Mouse (Mus musculus) adrenal gland, adult 8-10 months (tissue): ENCODE data around the gene Hoxd12. TPM values are rescaled to one million over a fixed set of nuclear protein-coding genes. Genes with fewer than 3 reads are reported as not detected.

Experiments
- DNase-seq: peaks from one replicate; pipeline ENCODE4 v3.0.0; 2022
- total RNA-seq, 4 experiments: library from RNA; stranded (reverse); gene quantifications; 2 replicates each; pipeline ENCODE4 v1.2.4; 2022

Hoxd12 gene
- total RNA-seq, 4 experiments from 2014 or later, result not detected

- DNase-seq, result no peak
These were observed 7.0 kb downstream of the Hoxd12 start for GRCm38 (mm10) chr2:74681594-74682531.

DNA sequence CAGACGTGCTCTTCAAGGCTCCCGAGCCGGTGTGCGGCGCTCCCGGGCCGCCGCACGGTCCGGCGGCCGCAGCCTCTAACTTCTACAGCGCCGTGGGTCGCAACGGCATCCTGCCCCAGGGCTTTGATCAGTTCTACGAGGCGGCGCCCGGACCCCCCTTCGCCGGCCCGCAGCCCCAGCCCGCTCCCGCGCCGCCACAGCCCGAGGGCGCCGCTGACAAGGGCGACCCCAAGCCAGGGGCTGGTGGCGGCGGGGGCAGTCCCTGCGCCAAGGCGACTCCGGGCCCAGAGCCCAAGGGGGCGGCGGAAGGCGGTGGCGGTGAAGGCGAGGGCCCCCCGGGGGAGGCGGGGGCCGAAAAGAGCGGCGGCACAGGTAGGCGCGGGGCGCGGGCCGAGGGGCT lies 8.0 kb downstream of the Hoxd12 start:
- no peak for DNase-seq

DNA sequence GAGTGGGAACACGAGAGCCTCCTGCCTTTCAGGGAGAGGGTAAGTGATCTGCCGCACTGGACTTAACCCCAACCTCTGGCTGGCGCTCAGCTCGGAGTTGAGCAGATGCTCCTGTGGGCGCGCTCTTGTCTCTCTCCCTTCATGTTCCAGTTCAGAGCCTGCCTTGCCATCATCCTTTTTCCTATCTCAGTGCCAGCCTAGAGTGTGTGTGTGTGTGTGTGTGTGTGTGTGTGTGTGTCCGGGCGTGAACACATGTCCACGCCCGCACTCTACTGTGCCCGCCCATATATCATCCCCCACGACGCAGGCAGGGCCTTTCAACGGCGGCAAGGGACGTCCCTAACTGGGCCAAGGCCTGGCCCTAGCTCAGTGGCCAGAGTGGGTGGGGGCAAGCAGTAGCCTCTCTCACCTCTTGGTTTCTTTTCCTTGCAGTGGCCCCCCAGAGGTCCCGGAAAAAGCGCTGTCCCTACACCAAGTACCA lies 8.7 kb downstream of the Hoxd12 start:
- DNase-seq, result no peak

DNA sequence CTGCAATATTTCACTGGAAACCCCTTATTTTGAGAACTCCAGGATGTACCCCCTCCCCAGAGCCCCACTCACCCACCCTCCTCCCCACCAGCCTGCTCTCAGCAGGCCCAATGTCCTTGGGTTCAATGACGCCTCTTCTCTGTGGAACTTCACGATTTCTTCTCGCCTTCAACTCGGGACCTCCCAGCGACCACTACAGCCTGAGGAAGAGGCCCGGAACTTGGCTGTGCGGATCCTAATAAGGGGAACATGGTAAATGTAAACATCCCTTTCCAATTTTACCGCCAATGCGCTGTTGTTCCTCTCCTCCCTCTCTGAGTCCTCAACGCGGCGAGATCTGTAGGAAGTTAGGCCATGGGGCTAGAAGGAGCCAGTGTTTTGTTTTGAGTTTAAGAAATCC lies 9.3 kb downstream of the Hoxd12 start:
- DNase-seq, result no peak

DNA sequence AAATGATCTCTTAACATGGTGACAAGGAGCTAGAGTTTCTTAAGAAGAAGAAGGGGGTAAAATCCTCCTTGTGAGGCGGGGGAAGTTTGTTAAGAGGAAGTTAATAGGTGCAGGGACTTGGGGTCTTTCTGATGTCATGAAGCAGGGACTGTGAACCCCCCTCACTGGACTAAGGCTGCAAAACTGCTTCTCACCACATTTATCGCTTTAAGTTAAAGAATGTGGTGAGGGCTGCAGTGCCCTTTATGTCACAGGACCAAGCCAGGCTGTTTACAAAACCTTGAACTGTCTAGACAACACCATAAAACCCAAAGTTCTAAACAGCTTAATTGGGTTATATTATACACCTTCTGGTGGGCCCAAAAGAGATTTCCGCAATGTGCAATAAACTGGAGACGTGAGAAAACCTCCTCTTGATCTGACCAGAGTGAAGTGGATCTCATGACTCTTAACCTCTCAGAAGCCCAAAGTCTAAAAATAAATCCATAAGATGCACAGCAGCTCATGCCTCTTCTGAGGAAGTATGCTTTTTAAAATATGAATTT lies 10.3 kb downstream of the Hoxd12 start:
- DNase-seq, result no peak

- no peak for DNase-seq
These were observed 11.6 kb downstream of the Hoxd12 start for GRCm38 (mm10) chr2:74686301-74686987.

DNA sequence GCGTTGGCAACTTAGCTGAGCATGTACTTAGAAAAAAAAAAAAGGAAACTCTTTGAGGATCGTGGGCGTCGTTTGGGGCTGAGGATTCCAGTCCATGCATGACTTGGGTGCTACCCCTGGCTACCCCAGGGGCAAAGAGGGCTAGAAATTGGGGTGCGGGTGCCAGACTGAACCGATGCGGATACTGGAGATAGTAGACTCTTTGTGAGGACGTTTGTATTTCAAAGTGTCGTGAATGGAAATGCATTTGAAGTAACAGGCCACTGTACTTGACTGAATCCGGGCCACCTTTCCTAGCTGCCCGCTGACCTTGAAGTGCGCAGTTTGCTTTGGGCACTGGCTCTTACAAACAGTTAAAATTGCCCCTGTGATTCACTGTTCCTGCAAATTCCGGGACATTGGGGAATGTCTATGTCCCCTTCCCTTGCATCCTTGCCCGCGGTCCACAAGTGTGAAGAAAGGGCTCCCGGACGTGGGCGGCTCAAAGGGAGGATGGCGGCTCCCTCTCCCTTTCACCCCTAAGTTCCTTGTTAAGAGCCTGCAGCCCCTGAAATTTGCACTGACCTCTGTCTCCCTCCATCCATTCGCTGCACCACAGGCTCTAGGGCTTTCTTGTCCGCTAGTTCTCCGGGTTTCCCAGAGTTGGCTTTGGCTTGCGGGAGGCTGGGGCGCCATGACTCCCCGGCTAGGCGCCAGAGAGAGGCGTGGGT lies 12.3 kb downstream of the Hoxd12 start:
- DNase-seq, result no peak

DNA sequence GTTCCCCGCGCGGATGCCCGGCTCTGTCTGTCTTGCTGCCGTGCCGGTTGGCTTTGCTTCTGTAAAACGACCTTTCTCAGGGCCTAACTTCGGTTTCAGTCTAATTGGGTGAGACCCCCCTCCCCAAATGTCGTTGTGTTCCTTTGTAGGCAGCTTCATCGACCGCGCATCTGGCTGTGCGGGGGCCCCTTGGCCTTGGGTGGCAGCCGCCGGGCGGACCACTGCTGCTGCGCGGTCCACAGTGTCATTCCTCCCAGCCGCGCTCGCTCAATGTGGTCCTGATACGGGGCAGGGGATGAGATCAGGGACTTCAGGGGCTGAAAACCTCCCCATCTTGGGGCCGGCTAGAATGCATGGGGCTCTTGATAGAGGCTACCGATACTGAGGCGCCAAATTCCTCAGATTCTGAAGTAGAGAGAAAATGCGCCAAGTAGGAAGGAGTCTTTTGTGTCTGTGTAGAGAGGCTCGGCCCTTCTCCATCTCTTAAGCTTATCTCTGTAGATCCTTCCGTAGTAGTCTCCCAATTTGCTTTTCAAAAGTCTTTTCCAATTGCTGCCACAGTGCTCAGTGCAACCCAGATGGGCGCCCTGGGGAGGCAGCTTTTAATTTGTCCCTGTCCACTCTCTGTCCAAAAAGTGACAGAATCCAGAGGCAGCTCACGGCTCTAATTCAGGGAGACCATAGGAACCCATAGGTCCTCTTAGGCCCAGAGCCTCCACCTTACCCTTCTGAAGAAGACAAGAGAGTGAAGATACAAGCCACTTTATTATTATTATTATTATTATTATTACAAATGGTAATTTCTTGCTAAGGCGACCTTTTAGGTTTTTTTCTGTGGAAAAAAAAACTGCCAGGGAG lies 13.1 kb downstream of the Hoxd12 start:
- no peak for DNase-seq

- DNase-seq, result no peak
These were observed 14.2 kb downstream of the Hoxd12 start for GRCm38 (mm10) chr2:74688795-74689573.

GRCm38 (mm10) chr2:74689574-74690337 lies 14.9 kb downstream of the Hoxd12 start:
- DNase-seq, result no peak

DNA sequence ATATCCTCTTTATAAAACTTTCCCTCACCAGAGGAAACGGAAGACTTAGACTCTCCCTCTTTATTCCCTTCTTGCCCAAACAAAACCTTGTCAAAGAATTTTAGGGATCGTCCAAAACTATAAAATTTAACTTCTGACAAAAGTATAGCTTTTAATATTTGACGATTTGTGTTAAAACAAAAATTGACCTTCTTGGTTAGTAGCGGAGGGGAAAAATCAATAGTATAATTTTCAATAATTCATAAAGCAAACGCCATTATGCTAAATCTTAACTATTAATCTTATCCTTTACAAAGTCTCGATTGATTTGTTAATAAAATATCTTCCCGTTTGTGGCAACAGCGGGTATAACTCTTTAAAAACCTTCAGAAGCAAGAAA lies 15.5 kb downstream of the Hoxd12 start:
- DNase-seq, result no peak

- DNase-seq, result peak; percentile 55
These were observed 16.5 kb downstream of the Hoxd12 start, which contains the start of gene Hoxd10 for GRCm38 (mm10) chr2:74691022-74691951. Gene Hoxd10, plus strand, starts transcription at chr2:74691924.

- DNase-seq, result no peak
These were observed 17.4 kb downstream of the Hoxd12 start for GRCm38 (mm10) chr2:74691995-74692807.

DNA sequence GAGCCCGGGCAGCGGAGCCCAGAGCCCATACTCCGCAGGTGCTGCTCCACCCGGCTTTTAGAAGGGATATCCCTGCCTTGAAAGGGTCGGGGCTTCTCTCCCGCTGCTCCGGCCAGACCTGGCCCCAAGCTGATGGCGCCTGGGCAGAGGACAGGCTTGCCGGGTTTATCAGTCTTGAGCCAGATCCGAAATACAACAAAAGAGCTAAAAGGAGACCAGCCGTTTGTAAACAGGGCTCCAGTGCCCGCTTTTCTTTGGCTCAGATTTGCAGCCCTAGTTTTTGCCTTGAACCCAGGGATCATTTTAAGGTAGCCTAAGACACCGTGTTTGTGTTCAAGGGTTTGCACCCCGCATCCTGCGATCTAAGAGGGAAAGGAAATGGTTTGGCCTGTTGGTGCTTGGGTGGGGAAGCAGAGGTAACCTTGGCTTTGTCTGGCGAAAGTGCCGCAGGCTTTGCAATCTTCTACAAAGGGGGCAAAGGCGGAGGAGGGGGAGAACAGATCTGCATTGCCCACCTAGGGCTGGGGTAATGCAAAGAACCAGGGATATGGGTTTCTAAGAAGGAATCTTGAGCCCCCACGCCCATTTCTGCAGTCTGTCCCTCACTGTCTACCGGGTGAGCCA lies 18.1 kb downstream of the Hoxd12 start:
- no peak for DNase-seq

- DNase-seq, result no peak
These were observed 18.6 kb downstream of the Hoxd12 start for GRCm38 (mm10) chr2:74693432-74693827.

GRCm38 (mm10) chr2:74694066-74694465 lies 19.3 kb downstream of the Hoxd12 start:
- DNase-seq, result no peak

- no peak for DNase-seq
These were observed 20.6 kb downstream of the Hoxd12 start for GRCm38 (mm10) chr2:74695383-74695782.
